ENCODE assay signal across 11 mouse cellular contexts in genomic region chr1:134913535-134913934, GRCm38 (mm10). TPM values are rescaled to one million over a fixed set of nuclear protein-coding genes. Genes with fewer than 3 reads are reported as not detected.
A peak's percentile ranks its signal among the peaks of the same experiment; 100 is the strongest.
DNase-seq lines count a peak whose midpoint lies in the region; ATAC-seq lines count a peak whose summit lies in the region.
"Had no signal": no experiment of that assay in that cellular context is flagged by ENCODE, and none has a peak within 500 bp of the region (broad histone marks: within the 10 kb centered on the region; RNA-seq: fewer than 3 reads in every experiment).

No protein-coding gene starts in this region.

- peaks cover 65% of the 10 kb centered on the region for H3K4me1 ChIP-seq in heart, embryonic 10.5 days
- no peaks in the 10 kb centered on the region for H3K4me1 ChIP-seq in kidney, embryonic 15.5 days

- H3K4me2 ChIP-seq in kidney, embryonic 15.5 days = no peak overlapping the region
- H3K4me2 ChIP-seq: embryonic facial prominence, embryonic 12.5 days; liver, embryonic 11.5 days had no signal

- no peaks in the 10 kb centered on the region for H3K9me3 ChIP-seq in heart, embryonic 10.5 days
- no peaks in the 10 kb centered on the region for H3K9me3 ChIP-seq in kidney, embryonic 15.5 days (replicated peaks)
- H3K9me3 ChIP-seq: embryonic facial prominence, embryonic 12.5 days had no signal

- H3K4me3 ChIP-seq in heart, embryonic 10.5 days = no peak overlapping the region
- no peak overlapping the region for H3K4me3 ChIP-seq in kidney, embryonic 15.5 days (replicated peaks)
- H3K4me3 ChIP-seq: embryonic facial prominence, embryonic 12.5 days had no signal

- DNase-seq in layer of hippocampus, adult 11-12 months (ENCODE audit: low spot score) = peak; percentile 44
- DNase-seq in layer of hippocampus, postnatal 25 days (ENCODE audit: extremely low spot score in 1 of 2, low spot score in 1 of 2) = no peak
- DNase-seq in adrenal gland, postnatal 10 days = peak; percentile 56
- DNase-seq in cerebellum, postnatal 10 days = peak; percentile 67 to 79
- DNase-seq in heart, embryonic 10.5 days (ENCODE audit: low spot score) = no peak
- DNase-seq: thymus, postnatal 4 days had no signal

- no peak for ATAC-seq in erythroid progenitor cell, adult 5-6 weeks (replicated peaks; ENCODE audit: low FRiP score, poor library complexity, severe bottlenecking)
- ATAC-seq in erythroblast, adult 5-6 weeks (replicated peaks; ENCODE audit: low FRiP score, poor library complexity, severe bottlenecking) = no peak
- no peak for ATAC-seq in kidney, embryonic 15.5 days (replicated peaks; ENCODE audit: low FRiP score)

- H3K27me3 ChIP-seq in heart, embryonic 10.5 days (ENCODE audit: insufficient read depth, poor library complexity, severe bottlenecking) = no peaks in the 10 kb centered on the region
- no peaks in the 10 kb centered on the region for H3K27me3 ChIP-seq in kidney, embryonic 15.5 days
- H3K27me3 ChIP-seq: embryonic facial prominence, embryonic 12.5 days had no signal

- H3K36me3 ChIP-seq in heart, embryonic 10.5 days = no peaks in the 10 kb centered on the region
- H3K36me3 ChIP-seq in kidney, embryonic 15.5 days = no peaks in the 10 kb centered on the region
- H3K36me3 ChIP-seq: embryonic facial prominence, embryonic 12.5 days had no signal

- 84% methylated on average over 4 of the region's 4 CpGs for WGBS in heart, embryonic 10.5 days
- 90% methylated on average over 4 of the region's 4 CpGs for WGBS in kidney, embryonic 15.5 days

- no peak overlapping the region for H3K9ac ChIP-seq in kidney, embryonic 15.5 days
- H3K9ac ChIP-seq: embryonic facial prominence, embryonic 12.5 days had no signal

- peak overlapping the region; percentile 67 for H3K27ac ChIP-seq in heart, embryonic 10.5 days
- H3K27ac ChIP-seq in kidney, embryonic 15.5 days = no peak overlapping the region
- H3K27ac ChIP-seq: embryonic facial prominence, embryonic 12.5 days had no signal

RNA-seq across cellular contexts. Expression of gene Ppp1r12b, which starts 42.2 kb away (rescaled TPM):
- 10 to 100 TPM; 68.5 to 75.8 TPM for total RNA-seq in layer of hippocampus, postnatal 25 days (2021)
- 10 to 100 TPM; 16.7 to 32.8 TPM for total RNA-seq in adrenal gland, postnatal 10 days (2021)
- polyA plus RNA-seq in heart, embryonic 10.5 days (2016; fragmentation: Nextera tagmentation; extraction: Ambion mirVana) = 15.2 and 24.5 TPM in 2 replicates
- total RNA-seq in erythroid progenitor cell, adult 5-6 weeks (2015; ENCODE audit: low replicate concordance) = 8.0 and 9.0 TPM in 2 replicates
- 17.3 and 26.2 TPM in 2 replicates for total RNA-seq in erythroid progenitor cell, adult 5-6 weeks (2017; ENCODE audit: low replicate concordance)
- 0.63 and 1.5 TPM in 2 replicates for total RNA-seq in erythroblast, adult 5-6 weeks (2015; ENCODE audit: low replicate concordance)
- 5.2 and 5.9 TPM in 2 replicates for total RNA-seq in erythroblast, adult 5-6 weeks (2017; ENCODE audit: low replicate concordance)
- 5.2 and 6.7 TPM in 2 replicates for polyA plus RNA-seq in kidney, embryonic 15.5 days (2015; fragmentation: Nextera tagmentation; extraction: Ambion mirVana)

RNA-seq across cellular contexts. Expression of gene Ube2t, which starts 48.8 kb away (rescaled TPM):
- 1 to 10 TPM; 2.0 to 2.4 TPM for total RNA-seq in layer of hippocampus, postnatal 25 days (2021)
- 1 to 10 TPM; 5.1 to 6.6 TPM for total RNA-seq in adrenal gland, postnatal 10 days (2021)
- polyA plus RNA-seq in heart, embryonic 10.5 days (2016; fragmentation: Nextera tagmentation; extraction: Ambion mirVana) = 49.3 and 51.9 TPM in 2 replicates
- total RNA-seq in erythroid progenitor cell, adult 5-6 weeks (2015; ENCODE audit: low replicate concordance) = 190 and 216 TPM in 2 replicates
- total RNA-seq in erythroid progenitor cell, adult 5-6 weeks (2017; ENCODE audit: low replicate concordance) = 59.8 and 74.3 TPM in 2 replicates
- total RNA-seq in erythroblast, adult 5-6 weeks (2015; ENCODE audit: low replicate concordance) = 26.3 and 43.6 TPM in 2 replicates
- total RNA-seq in erythroblast, adult 5-6 weeks (2017; ENCODE audit: low replicate concordance) = 7.8 and 24.8 TPM in 2 replicates
- polyA plus RNA-seq in kidney, embryonic 15.5 days (2015; fragmentation: Nextera tagmentation; extraction: Ambion mirVana) = 44.2 TPM in 2 replicates

Comparison
In these comparisons a context has a peak if more than half of its experiments do, and no peak if none do; other contexts are left out.
1. DNase-seq: peak in layer of hippocampus, adult 11-12 months (single experiment), adrenal gland, postnatal 10 days (single experiment) and cerebellum, postnatal 10 days (2 of 2); none in layer of hippocampus, postnatal 25 days (0 of 2) and heart, embryonic 10.5 days (single experiment).